In the genomic region with DNA sequence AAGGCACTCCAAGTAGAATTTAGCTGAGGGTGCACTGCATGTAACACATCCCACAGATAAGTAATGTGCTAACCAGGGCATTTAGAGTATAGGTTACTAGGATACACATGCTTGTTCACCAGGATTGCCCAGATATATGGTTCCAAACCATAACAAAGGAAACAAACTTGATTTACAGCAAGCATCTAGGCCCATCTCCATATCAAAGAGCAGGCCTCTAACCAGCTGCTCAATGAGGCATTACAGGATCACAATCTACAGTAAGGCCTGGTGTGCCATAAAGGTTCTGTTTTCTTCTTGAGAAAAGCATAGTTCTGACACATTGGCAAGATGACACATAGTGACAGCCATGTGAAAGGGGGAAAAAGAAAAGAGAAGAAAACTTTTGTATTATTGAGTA, we compare ENCODE assay signal across 8 mouse cellular contexts. TPM values are rescaled to one million over a fixed set of nuclear protein-coding genes. Genes with fewer than 3 reads are reported as not detected.
DNase-seq lines count a peak whose midpoint lies in the region; ATAC-seq and TF ChIP-seq lines count a peak whose summit lies in the region.
"Not testable (repeated sequence)": the region's sequence is repeated elsewhere in the genome, so short reads cannot be mapped to it uniquely, and the experiment has no call there.

No protein-coding gene starts in this region.

- H3K27me3 ChIP-seq in forebrain, embryonic 12.5 days; heart, embryonic 16.5 days (ENCODE audit: control insufficient read depth, insufficient read depth, low read length); intestine, postnatal 0 days (replicated peaks; ENCODE audit: control insufficient read depth, insufficient read depth, low read length); liver, embryonic 11.5 days (replicated peaks; ENCODE audit: control insufficient read depth, insufficient read depth, low read length); midbrain, embryonic 10.5 days (ENCODE audit: low read depth, poor library complexity, severe bottlenecking); neural tube, embryonic 15.5 days (replicated peaks): not testable (repeated sequence)

- H3K9ac ChIP-seq in forebrain, embryonic 12.5 days: peak overlapping the region; percentile 42; the same call in 1 of the 2 replicates
- H3K9ac ChIP-seq in heart, embryonic 16.5 days (ENCODE audit: low read length): peak overlapping the region; percentile 50; the same call in 1 of the 2 replicates
- 0 out of 2 replicates have a peak overlapping the region, but pooled peaks have one; percentile 34 for H3K9ac ChIP-seq in intestine, postnatal 0 days (ENCODE audit: low read depth, low read length)
- H3K9ac ChIP-seq in liver, embryonic 11.5 days (ENCODE audit: low read depth, low read length): peak overlapping the region; percentile 71; the same call in 1 of the 2 replicates
- not testable (repeated sequence) for H3K9ac ChIP-seq in neural tube, embryonic 15.5 days (replicated peaks)

- H3K27ac ChIP-seq in forebrain, embryonic 12.5 days; heart, embryonic 16.5 days (ENCODE audit: low read length); intestine, postnatal 0 days (ENCODE audit: low read depth, low read length); liver, embryonic 11.5 days (ENCODE audit: low read depth, low read length); midbrain, embryonic 10.5 days (replicated peaks); neural tube, embryonic 15.5 days (replicated peaks): not testable (repeated sequence)

- not testable (repeated sequence) for ATAC-seq in forebrain, embryonic 12.5 days (ENCODE audit: low FRiP score); heart, embryonic 16.5 days (replicated peaks; ENCODE audit: extremely low read depth, insufficient read depth, low FRiP score); intestine, postnatal 0 days; liver, embryonic 11.5 days (replicated peaks; ENCODE audit: low FRiP score); neural tube, embryonic 15.5 days (ENCODE audit: low FRiP score)

- not testable (repeated sequence) for H3K9me3 ChIP-seq in forebrain, embryonic 12.5 days; heart, embryonic 16.5 days (replicated peaks; ENCODE audit: control insufficient read depth, low read length); intestine, postnatal 0 days (ENCODE audit: control insufficient read depth); liver, embryonic 11.5 days (ENCODE audit: control insufficient read depth, low read length); midbrain, embryonic 10.5 days (replicated peaks); neural tube, embryonic 15.5 days (replicated peaks)

- not testable (repeated sequence) for H3K36me3 ChIP-seq in forebrain, embryonic 12.5 days (replicated peaks); heart, embryonic 16.5 days (ENCODE audit: control insufficient read depth, insufficient read depth); intestine, postnatal 0 days (ENCODE audit: control insufficient read depth, insufficient read depth); liver, embryonic 11.5 days (ENCODE audit: control insufficient read depth, insufficient read depth, low read length); neural tube, embryonic 15.5 days
- peaks cover 12% of the 10 kb centered on the region; the same call in 1 of the 2 replicates for H3K36me3 ChIP-seq in midbrain, embryonic 10.5 days

- H3K4me2 ChIP-seq in forebrain, embryonic 12.5 days: peak overlapping the region; percentile 64
- peak overlapping the region; percentile 65 for H3K4me2 ChIP-seq in heart, embryonic 16.5 days (ENCODE audit: low read depth, low read length)
- peak overlapping the region; percentile 66 for H3K4me2 ChIP-seq in intestine, postnatal 0 days (replicated peaks; ENCODE audit: low read depth)
- peak overlapping the region; percentile 70 for H3K4me2 ChIP-seq in liver, embryonic 11.5 days
- peak overlapping the region; percentile 70 for H3K4me2 ChIP-seq in neural tube, embryonic 15.5 days

- not testable (repeated sequence) for H3K4me1 ChIP-seq in forebrain, embryonic 12.5 days; heart, embryonic 16.5 days (ENCODE audit: control insufficient read depth, insufficient read depth, low read length); intestine, postnatal 0 days (replicated peaks; ENCODE audit: control insufficient read depth, insufficient read depth, low read length); liver, embryonic 11.5 days (replicated peaks; ENCODE audit: control insufficient read depth, insufficient read depth, low read length)
- peaks cover 15% of the 10 kb centered on the region for H3K4me1 ChIP-seq in midbrain, embryonic 10.5 days
- H3K4me1 ChIP-seq in neural tube, embryonic 15.5 days: peaks cover 12% of the 10 kb centered on the region; the same call in 1 of the 2 replicates

- TF ChIP-seq CTCF in intestine, postnatal 0 days (IDR thresholded peaks at IDR 0.05; ENCODE audit: low read depth): not testable (repeated sequence)

- DNase-seq in 416B (ENCODE audit: low read depth): peak; percentile 15
- peak; percentile 5 for DNase-seq in brain, adult 2 months (ENCODE audit: low read depth, low spot score)
- not testable (repeated sequence) for DNase-seq in liver, embryonic 11.5 days (ENCODE audit: low spot score); midbrain, embryonic 10.5 days (ENCODE audit: low spot score)

- H3K4me3 ChIP-seq in forebrain, embryonic 12.5 days (replicated peaks): peak overlapping the region; percentile 65
- peak overlapping the region; percentile 85 for H3K4me3 ChIP-seq in heart, embryonic 16.5 days (ENCODE audit: low read length)
- H3K4me3 ChIP-seq in intestine, postnatal 0 days (ENCODE audit: low read depth, low read length): peak overlapping the region; percentile 58
- peak overlapping the region; percentile 65 for H3K4me3 ChIP-seq in liver, embryonic 11.5 days (ENCODE audit: low read depth, low read length)
- H3K4me3 ChIP-seq in midbrain, embryonic 10.5 days: peak overlapping the region; percentile 73
- peak overlapping the region; percentile 66 for H3K4me3 ChIP-seq in neural tube, embryonic 15.5 days (replicated peaks)

RNA-seq across cellular contexts. Expression of a gene that starts 56.0 kb away (rescaled TPM):
- 0.54 and 0.86 TPM in 2 replicates for polyA plus RNA-seq in forebrain, embryonic 12.5 days (2016; fragmentation: Nextera tagmentation; extraction: Ambion mirVana)
- 0.27 and 0.39 TPM in 2 replicates for polyA plus RNA-seq in heart, embryonic 16.5 days (2015; fragmentation: Nextera tagmentation; extraction: Ambion mirVana)
- polyA plus RNA-seq in intestine, postnatal 0 days (2015; fragmentation: Nextera tagmentation; extraction: Ambion mirVana): 0.55 and 0.69 TPM in 2 replicates
- polyA plus RNA-seq in liver, embryonic 11.5 days (2014; fragmentation: Nextera tagmentation; extraction: Ambion mirVana): 0.30 and 0.92 TPM in 2 replicates
- polyA plus RNA-seq in midbrain, embryonic 10.5 days (2016; fragmentation: Nextera tagmentation; extraction: Ambion mirVana): 0.73 and 0.91 TPM in 2 replicates
- polyA plus RNA-seq in neural tube, embryonic 15.5 days (2015; fragmentation: Nextera tagmentation; extraction: Ambion mirVana): 0.56 and 0.68 TPM in 2 replicates
